Mouse (Mus musculus) megakaryocyte, embryonic 14.5 days (primary cell): ENCODE results near the gene Gtpbp8.

Experiments used
- FLI1 ChIP-seq: IDR thresholded peaks from 2 replicates; pipeline ENCODE4 v1.6.1; 2012; ENCODE audit warnings: low read length, inconsistent platforms, mixed read lengths
- GATA1 ChIP-seq: IDR thresholded peaks from 3 replicates; pipeline ENCODE4 v1.6.1; 2012; ENCODE audit warnings: mixed read lengths, low read length, inconsistent platforms, borderline replicate concordance

DNA sequence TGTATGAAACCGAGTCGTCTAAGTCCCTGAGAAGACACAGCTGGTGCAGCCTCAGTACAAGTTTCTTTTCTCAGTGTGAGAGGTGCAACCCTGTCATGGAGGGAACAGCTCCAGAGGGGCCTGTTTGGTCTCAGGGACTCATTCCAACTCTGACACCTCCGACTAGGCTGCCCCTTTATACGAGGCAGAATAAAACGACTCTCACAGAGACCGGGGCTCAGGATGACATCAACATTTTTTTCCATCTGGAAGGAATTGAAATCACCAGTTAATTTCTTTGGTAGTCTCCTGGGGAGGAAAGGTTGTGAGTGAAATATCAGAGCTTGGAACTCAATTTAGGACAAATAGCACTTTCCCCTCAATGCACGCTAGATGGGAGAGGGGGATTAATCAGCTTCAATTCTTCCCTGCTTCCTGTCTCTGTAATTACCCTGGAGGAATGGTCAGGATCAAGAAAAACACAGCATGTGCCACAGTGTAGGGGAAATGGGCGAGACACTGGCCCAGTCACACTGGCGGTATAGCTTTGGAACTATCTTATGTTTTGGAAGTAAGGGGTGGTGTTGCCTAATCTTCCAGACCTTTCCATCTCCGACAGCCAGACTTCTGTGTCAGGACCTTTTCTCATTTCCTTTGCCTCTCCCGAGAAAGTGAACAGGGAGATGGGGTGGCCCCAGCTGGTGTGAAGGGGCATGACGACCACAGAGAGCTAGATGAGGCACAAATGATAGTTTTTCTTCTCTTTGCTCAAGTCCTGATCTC lies 50.1 kb downstream of the Gtpbp8 start:
- TF ChIP-seq GATA1 (no peak), FLI1 (no peak)
